Mouse (Mus musculus) urinary bladder, postnatal 0 days (tissue): Measurements from ENCODE around the gene Zbed4. TPM values are rescaled to one million over a fixed set of nuclear protein-coding genes. Genes with fewer than 3 reads are reported as not detected.

Source experiments
- polyA plus RNA-seq: library from polyadenylated mRNA; unstranded; fragments of >200 nt; fragmentation: Nextera tagmentation; extraction: Ambion mirVana; gene quantifications from 2 replicates; pipeline ENCODE4 v1.2.1, GENCODE M21; 2015

Gene Zbed4
- 3.5 and 4.4 TPM in 2 replicates for polyA plus RNA-seq

GRCm38 (mm10) chr15:88751564-88752402 is at the start of gene Zbed4:
Gene Zbed4 (plus strand): TSS chr15:88751660.

GRCm38 (mm10) chr15:88733834-88734571 is 17.5 kb upstream of the Zbed4 start, which contains the start of gene Brd1:
Gene Brd1 (minus strand): TSS chr15:88734233.

GRCm38 (mm10) chr15:88819026-88819905 is 67.8 kb downstream of the Zbed4 start, which contains the start of the genes Alg12 and Creld2:
Gene Alg12 (minus strand): TSS chr15:88819318.
Gene Creld2 (plus strand): TSS chr15:88819646.

Other genes starting within 250 kb of the Zbed4 start
- not detected in 2 replicates for gene Zdhhc25, start 151.4 kb upstream of the Zbed4 start, polyA plus RNA-seq
- gene Brd1, start 17.4 kb upstream of the Zbed4 start, polyA plus RNA-seq = 8.4 and 11.6 TPM in 2 replicates
- gene Alg12, start 67.7 kb downstream of the Zbed4 start, polyA plus RNA-seq = 8.0 and 8.1 TPM in 2 replicates
- gene Creld2, start 68.0 kb downstream of the Zbed4 start, polyA plus RNA-seq = 37.9 and 41.1 TPM in 2 replicates
- gene Pim3, start 110.5 kb downstream of the Zbed4 start, polyA plus RNA-seq = 30.5 and 37.7 TPM in 2 replicates
- not detected in 2 replicates for gene Ttll8, start 202.8 kb downstream of the Zbed4 start, polyA plus RNA-seq
- not detected in 2 replicates for gene Mlc1, start 227.3 kb downstream of the Zbed4 start, polyA plus RNA-seq
- gene Mov10l1, start 231.2 kb downstream of the Zbed4 start, polyA plus RNA-seq = 0.10 TPM in 1 of 2 replicates, not detected in the other